Mouse (Mus musculus) left cerebral cortex, postnatal 25 days (tissue): ENCODE data around the gene Sh2b1. TPM values are rescaled to one million over a fixed set of nuclear protein-coding genes. Genes with fewer than 3 reads are reported as not detected.
"Not testable (repeated sequence)": the region's sequence is repeated elsewhere in the genome, so short reads cannot be mapped to it uniquely, and the experiment has no call there.

ENCODE experiments used
- DNase-seq, 2 experiments: peaks; one replicate each; pipeline ENCODE4 v3.0.0; 2022; ENCODE audit warnings: low spot score in 2 of 2, mixed read lengths in 1 of 2
- intact Hi-C: fragments of 180-260 bp; cut with DNase I; formaldehyde crosslinking; loops from one replicate; pipeline ENCODE4 v1.15.1; 2025
- total RNA-seq, 2 experiments: library from RNA; stranded (reverse); gene quantifications; 2 replicates each; pipeline ENCODE4 v1.2.3; 2021

The Sh2b1 gene
- total RNA-seq: 10 to 100 TPM; 74.1 to 78.9 TPM

DNA sequence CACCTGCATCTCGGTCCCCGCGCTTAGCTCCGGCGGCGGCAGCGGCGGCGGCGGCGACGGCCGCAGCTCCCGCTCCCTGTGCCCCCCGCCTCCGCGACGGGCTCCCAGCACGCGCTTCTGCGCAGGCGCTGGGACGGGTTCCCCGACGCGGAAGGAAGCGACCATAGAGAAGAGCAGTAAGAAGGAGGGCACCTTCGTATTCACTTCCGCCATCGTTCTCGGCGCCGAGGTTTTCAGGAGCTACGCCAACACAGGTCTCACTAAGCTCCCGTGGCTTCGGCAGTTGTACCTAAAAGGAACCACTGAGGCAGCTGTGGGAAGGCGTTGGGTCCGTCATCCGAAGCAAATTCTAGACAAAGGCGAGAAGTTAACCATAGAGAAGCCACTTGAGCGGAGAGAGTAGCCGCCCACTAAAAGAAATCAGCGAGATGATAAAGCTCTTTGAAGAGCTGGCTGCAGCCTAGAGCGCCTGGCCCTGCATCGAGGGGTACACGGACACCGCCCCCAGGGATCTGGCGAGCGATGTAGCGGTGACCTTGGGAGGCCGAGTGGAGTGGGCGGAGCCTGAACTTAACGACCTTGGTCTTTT, at the start of gene Sh2b1:
Sh2b1 (minus strand) TSS at position 432 of the 589 bp plus-strand sequence.
- intact Hi-C loops: loop anchor here (1.0 to 5.0 kb wide), 4 partner anchors 12 to 78 kb away; partner anchors contain the start of genes Atxn2l, Nfatc2ip, Rabep2 and Tufm

DNA sequence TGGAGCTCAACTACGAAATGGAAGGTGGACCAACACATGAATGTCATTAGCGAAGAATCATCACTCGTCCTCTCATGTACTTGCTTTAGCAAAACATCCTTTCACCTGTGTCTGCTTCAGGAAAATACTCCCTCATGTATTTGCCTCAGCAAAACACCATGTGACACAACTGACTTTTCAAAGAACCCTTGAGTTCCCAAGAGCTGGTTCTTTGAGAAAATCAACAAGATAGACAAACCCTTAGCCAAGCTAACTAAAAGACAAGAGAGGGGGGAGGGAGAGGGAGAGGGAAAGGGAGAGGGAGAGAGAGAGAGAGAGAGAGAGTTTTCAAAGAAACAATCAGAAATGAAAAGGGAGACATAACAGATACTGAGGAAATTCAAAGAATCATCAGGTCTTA, 48.1 kb upstream of the Sh2b1 start:
- DNase-seq: no peak
- intact Hi-C loops: no loop called here

More for the DNA sequence above, at the start of gene Sh2b1:
- peak; percentile 89 to 93 for DNase-seq

DNA sequence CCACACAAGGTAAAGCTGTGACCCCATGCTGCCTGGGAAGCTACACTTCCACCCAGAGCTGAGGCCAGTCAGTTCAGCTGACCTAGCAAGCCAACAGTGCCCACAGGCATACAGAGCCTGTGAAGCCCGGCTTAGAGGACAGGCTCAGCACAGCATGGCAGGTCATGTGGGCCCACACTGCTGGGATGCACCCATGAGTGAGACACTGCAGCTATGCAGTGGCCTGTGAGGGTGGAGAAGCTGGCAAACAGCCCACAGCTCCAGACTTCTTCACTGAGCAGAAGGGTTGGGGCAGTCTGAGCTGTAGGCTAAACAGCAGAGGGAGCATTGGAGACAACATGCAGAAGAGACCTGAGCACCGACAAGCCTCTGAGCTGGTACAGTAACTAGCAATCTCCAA, 44.3 kb upstream of the Sh2b1 start:
- DNase-seq: peak in 1 of 2 experiments; percentile 14
- intact Hi-C loops: no loop called here

DNA sequence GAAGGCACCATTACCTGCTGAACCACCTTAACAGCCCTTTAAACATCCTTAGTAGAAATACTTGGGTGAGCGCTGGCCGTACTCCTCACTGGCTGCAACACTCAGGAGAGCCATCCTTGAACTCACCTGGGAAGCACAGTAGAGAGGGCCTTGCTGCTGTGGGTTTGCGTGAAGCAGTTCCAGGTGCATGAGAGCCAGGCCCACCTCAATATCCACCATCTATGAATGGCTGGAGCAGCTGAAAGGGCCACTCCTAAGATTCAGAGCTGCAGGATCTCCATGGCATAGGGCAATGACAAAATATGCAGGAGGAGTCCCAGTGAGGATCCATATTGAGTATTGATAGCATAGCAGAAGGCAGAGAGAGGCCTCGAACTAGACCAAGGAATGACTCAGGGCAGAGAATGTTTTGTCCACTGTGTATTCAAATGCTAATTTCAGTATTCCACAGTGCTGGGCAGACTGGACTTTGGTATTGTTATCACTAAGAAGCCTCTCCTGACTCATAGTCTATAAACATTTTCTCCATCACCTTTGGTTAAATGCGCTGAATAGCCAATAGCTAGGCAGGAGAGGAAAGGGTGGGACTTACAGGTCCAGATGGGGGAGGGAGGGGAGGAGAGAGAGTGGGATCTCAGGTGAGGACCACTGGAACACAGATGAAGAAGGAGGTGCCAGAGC, 43.2 kb upstream of the Sh2b1 start:
- intact Hi-C loops: no loop called here
- DNase-seq: no peak

DNA sequence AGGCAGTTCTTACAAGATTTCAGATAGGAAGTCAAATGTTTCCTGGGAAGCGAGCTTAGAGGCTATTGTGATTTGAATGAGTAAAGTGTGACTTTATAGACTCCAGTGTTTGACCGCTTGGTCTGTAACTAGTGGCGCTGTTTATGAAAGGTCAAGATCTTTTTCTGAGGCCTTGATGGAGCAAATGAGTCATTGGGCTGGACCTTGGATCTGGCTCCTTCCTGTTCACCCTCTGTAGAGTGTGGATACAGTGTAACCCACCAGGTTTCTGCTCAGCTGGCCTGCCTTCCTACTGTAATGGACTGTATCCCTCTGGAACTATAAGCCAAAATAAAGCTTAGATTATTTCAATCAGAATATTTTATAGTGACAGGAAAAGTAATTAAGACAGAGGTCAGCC, 36.1 kb upstream of the Sh2b1 start:
- no peak for DNase-seq
- intact Hi-C loops: no loop called here

DNA sequence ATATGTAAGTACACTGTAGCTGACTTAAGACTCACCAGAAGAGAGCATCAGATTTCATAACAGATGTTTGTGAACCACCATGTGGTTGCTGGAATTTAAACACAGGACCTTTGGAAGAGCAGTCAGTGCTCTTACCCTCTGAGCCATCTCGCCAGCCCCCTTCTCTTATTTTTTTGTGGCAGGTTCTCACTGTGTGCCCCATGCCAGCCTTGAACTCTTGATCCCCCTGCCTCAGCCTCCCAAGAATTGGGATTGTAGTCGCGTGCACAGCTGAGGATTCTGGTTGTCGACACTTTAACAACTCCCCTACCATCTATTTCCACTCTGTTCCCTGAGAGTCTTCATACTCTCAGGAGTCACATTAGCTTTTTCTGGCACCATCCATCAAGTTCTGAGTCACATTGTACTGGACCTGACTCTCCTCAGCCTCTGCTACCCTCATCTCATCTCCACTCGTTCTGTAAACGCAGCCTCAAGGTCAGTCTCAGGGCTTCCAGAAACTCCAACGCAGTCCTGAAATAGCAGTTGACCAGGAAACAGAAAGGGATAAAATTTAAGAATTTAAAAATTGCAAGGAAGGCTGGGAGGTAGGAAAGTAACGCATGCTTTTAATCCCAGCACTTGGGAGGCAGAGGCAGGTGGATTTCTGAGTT, 32.0 kb upstream of the Sh2b1 start:
- no peak for DNase-seq
- intact Hi-C loops: no loop called here

DNA sequence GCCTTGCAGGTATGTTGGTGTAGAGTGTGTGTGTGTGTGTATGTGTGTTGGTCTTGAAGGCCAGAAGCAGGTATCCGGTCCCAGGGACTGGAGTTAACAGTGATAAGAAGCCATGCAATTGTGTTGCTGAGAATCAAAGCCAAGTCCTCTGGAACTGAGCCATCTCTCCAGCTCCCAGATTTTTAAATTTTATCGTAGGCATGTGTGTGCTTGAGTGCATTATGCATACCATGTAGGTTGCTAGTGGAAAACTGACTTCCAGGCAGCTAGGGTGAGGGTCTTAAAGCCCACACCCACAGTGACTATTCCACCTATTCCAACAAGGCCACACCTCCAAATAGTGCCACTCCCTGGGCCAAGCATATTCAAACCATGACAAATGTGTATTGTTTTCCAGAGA, 29.7 kb upstream of the Sh2b1 start:
- no peak for DNase-seq
- intact Hi-C loops: loop anchor here (5.0 kb wide), 1 partner anchor 292 kb away; the partner anchor contains the start of gene Fam57b

DNA sequence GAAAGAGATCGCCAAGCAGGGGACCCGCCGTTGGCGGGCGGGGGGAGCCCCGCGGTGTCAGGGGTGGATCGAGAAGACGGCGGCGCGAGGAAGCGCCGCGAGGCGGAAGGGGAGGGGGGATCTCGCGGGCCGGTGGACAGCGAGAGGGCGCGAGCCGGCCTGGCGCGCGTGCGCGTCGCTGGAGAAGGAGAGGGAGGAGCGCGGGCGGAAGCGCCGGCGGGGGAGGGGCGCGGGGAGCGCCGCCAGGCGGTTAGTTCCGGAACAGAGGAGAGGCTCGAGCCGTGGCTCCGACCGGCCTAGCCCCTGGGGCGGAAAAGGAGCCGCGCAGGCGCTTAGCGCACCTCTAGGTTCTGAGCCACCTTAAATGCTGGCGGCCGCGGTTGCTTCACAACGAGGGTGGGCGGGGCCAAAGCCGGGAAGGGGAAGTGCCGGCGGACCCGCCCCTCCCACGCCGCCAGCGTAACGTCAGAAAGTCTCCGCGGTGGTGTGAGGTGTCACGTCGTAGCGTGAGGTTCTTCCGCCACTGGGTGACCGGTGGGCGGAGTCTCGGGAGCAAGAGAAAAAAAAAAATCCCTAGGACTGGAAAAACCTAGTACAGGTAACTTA, 28.2 kb upstream of the Sh2b1 start, which contains the start of gene Atxn2l:
Atxn2l (minus strand) TSS at position 165 of the 606 bp plus-strand sequence.
- intact Hi-C loops: loop anchor here (1.0 to 5.0 kb wide), 3 partner anchors 28 to 294 kb away; partner anchors contain the start of genes Eif3c, Fam57b and Sh2b1
- DNase-seq: peak; percentile 99

DNA sequence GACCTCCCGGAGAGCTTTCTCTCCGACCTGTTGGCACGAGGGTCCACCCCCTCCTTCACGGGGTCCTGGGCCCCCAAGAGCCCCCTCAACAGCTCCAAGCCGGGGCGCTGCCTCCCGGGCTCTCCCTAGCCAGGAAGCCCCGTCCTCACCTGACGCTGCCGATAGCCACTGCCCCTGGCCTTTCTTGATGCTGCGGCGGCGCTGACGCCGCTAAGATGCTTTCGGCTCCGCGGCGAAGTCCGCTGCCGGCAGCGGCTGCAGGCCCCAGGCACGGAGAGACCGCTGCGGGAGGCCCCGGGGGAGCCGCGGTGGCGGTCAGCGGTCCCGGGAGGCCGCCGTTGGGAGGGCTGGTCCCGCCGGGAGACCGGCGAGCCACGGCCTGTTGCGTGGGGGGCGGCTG, 27.5 kb upstream of the Sh2b1 start:
- intact Hi-C loops: loop anchor here (1.0 to 5.0 kb wide), 4 partner anchors 15 to 295 kb away; partner anchors contain the start of genes Eif3c, Fam57b, Sh2b1 and Tufm
- DNase-seq: no peak

DNA sequence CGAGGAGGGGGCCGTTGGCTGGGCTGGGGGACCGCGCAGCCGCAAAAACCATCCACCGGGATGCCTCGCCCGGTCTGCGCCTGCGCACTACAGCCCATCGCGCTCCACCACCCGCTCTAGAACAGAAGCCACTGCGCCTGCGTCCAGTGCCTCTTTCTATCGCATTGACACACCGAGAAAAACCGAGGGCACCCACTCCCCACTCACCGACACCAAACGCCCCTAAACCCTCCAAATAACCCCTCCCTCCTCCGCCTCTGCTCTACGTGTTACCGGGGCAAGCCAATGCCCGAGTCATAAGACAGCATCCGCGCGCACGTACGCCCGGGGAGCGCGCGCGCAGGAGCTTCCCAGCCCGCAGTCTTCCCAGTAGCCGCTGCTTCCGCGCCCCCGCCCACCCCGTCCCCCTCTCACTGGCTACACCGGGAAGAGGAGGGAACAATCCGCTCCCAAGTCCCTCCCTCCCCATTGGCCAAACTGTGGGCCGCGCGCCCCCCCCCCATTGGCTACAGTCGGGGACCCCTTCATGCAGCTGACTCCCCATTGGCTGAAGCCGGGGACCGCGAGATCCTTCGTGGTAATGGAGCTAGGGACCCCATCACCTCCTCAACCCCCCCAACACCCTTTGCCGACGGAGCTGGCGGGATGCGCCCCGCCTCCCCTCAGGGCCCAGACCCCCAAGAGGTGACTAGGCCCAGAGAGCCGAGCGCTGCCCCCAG, 27.0 kb upstream of the Sh2b1 start:
- DNase-seq: peak; percentile 94 to 96
- intact Hi-C loops: loop anchor here (1.0 to 5.0 kb wide), 2 partner anchors 15 to 295 kb away; partner anchors contain the start of genes Fam57b and Tufm

DNA sequence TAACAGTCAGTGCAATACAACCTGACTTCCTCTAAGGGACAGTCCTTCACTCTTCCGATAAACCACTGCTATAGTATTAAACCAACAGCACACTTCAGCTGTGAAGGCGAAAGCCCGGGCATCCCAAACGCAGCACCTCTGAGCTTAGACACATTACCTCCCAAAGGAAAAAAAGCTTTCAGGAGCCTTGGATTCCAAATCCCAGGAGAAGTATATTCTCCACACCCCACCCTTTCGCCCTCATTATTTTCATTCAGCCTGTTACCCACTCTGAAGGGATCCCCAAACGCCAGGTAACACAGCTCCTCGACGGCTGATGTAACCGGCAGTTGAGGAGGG, 26.4 kb upstream of the Sh2b1 start:
- intact Hi-C loops: loop anchor here (1.0 to 5.0 kb wide), 2 partner anchors 14 to 296 kb away; partner anchors contain the start of genes Fam57b and Tufm
- no peak for DNase-seq

DNA sequence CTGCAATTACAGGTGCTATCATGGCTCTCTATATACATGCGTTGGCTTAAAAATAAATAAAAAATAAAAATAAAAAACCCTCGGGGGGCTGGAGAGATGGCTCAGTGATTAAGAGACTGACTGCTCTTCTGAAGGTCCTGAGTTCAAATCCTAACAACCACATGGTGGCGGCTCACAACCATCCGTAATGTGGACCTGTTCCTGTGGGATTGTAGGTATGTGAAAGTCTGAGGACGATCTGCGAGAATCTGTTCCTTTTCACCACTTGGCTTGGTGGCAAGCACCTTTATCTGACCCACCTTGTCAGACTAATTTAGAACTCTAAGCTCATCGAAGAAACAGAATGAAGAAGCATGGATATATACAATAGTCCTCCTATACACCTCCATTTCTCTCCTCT, 24.2 kb upstream of the Sh2b1 start:
- intact Hi-C loops: loop anchor here (5.0 kb wide), 1 partner anchor 48 kb away; no protein-coding TSS in a partner anchor

DNA sequence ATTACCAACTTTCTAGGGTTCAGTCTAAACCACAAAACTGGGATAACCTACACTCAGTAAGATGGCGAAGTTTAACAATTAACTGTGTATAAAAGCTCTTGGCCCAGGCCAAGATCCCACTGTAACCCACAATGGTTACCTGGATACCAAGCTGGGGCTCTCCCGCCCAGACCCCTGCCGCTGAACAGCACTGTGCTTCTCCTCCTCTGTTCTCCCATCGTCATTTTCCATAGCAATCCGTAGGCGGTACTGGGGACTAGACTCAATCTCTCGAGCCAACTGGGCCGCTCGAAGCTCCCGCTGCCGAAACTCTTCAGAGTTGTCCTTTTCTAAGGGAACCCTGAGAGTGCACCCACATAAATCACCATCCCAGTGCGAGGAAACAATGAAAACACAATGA, 22.7 kb upstream of the Sh2b1 start:
- intact Hi-C loops: loop anchor here (5.0 kb wide), 1 partner anchor 49 kb away; no protein-coding TSS in a partner anchor
- DNase-seq: no peak

More for the DNA sequence above, 24.2 kb upstream of the Sh2b1 start:
- DNase-seq: no peak

DNA sequence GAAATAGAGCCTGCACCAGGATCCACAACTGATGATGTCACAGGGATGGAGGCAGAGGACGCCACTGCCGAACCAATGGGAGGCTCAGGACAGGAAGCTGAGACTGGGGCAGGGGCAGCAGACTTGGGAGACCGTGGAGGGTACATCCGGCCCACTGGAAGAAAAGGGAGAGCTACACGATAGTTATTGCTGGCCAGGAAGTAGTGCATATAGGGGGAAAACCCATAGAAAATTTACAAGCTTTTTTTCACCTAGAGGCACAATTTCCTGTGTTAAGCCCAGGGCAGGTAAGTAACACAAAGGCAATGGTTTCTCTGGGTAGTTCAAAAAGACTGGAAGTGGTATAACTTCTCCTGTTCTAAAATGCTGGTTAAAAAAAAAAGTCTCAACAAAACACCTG, 21.3 kb upstream of the Sh2b1 start:
- DNase-seq: no peak
- intact Hi-C loops: loop anchor here (5.0 kb wide), 1 partner anchor 51 kb away; no protein-coding TSS in a partner anchor

DNA sequence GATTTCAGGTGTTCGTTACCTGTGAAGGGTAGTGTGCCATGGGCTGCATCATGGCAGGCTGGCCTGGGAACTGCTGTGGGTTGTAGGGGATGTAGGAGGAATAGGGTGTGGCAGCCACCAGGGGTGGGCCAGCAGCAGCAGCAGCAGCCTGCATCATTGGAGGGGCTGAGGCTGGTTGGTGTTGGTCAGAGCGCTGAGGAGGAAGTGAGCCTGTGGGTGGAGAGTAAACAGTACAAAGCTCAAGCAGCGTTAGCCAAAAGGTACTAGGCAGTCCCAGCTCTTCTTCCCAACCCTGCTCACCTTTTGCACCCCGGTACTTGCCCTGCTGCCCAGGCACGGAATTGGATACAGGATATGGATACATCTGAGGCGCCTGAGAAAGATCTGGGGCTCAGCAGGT, 18.9 kb upstream of the Sh2b1 start:
- intact Hi-C loops: no loop called here
- no peak for DNase-seq

DNA sequence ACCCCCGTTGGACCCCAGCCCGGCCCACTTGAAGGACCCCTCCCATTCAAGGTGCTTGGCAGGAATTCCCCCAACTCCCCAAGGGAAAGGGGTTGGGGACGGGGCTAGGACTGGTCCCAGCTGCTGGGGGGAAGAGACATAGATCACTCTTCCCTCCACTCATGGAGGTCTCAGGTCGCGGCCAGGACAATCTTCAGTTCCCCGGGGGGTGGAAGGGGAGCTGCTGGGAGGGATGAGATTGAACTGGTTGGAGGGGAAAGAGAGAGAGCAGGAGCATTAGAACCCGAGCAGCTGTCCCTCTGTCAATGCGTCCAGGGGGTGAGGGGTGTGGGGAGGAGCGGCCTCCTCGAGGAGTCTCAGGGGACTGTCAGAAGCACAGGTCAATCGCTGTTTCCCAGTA, 16.7 kb upstream of the Sh2b1 start:
- no peak for DNase-seq
- intact Hi-C loops: no loop called here

DNA sequence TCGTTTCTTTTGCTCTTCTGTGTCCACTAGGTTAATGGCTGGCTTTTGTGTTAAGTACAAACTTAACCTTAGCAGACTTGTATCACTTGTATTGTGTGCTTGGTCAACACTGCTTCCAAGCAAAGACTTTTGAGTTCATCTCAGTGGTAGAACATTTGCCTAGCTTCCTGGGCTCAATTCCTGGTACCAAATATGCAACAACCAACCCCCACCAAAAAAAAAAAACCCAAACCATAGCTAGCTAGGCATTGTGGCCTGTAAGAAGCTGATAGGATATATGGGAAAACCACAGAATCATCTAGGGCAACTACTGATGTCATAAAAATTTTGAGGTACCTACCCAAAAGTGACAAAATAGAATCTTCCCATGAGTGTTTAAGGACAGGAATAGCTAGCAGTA, 15.8 kb upstream of the Sh2b1 start:
- no peak for DNase-seq
- intact Hi-C loops: no loop called here

DNA sequence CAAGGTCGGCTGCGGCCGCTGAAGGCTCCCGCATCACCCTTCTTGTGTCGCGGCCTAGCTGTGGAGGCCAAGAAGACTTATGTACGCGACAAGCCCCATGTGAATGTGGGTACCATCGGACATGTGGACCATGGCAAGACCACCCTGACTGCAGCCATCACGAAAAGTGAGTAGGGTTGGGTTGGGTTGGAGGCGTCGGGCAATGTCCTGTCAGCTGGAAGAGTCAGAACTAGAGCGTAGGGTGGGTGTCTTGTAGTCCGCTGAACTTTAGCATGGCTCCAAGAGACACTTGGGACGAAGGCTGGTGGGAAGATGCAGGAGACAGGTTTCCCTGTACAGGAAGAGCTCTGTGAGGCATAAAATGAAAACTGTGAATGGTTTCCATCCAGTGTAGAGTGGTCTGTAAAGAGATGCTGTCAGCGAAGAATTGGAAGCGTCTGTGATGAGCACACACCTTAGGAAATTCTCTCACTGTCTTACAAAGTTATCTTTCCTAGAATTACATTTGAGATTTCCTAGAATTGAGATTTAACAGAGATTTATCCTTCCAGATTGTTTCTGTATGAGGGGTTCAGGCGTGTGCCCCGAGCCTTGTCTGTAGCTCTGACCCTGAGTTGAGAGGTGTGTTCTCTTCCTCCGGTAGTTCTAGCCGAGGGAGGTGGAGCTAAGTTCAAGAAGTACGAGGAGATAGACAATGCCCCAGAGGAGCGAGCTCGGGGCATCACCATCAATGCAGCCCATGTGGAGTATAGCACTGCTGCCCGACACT, 12.6 kb upstream of the Sh2b1 start:
- intact Hi-C loops: loop anchor here (1.0 kb wide), 2 partner anchors 12 to 14 kb away; partner anchors contain the start of gene Sh2b1

More for the DNA sequence above, 12.6 kb upstream of the Sh2b1 start:
- DNase-seq: not testable (repeated sequence)
